Mouse (Mus musculus) heart, adult 2 months (tissue): ENCODE results near the gene Foxe1. TPM values are rescaled to one million over a fixed set of nuclear protein-coding genes. Genes with fewer than 3 reads are reported as not detected.

Experiments
- DNase-seq, 2 experiments: peaks; one replicate each; pipeline ENCODE4 v3.0.0; 2021
- H3K27ac ChIP-seq: fragments of 200-600 bp; 2 replicates; pipeline ENCODE4 v1.8.1; 2022
- H3K27me3 ChIP-seq: fragments of 200-500 bp; 2 replicates; pipeline ENCODE4 v1.6.1; 2012; ENCODE audit warnings: mild to moderate bottlenecking, low read length, inconsistent platforms, mixed read lengths; ENCODE audit not compliant: control insufficient read depth, insufficient read depth
- H3K36me3 ChIP-seq: fragments of 200-500 bp; 2 replicates; pipeline ENCODE4 v1.6.1; 2012; ENCODE audit warnings: low read length, inconsistent platforms; ENCODE audit not compliant: control insufficient read depth, insufficient read depth
- H3K4me1 ChIP-seq: fragments of 200-500 bp; 2 replicates; pipeline ENCODE4 v1.6.1; 2011; ENCODE audit warnings: low read length; ENCODE audit not compliant: control insufficient read depth, insufficient read depth
- H3K4me3 ChIP-seq: fragments of 200-600 bp; 2 replicates; pipeline ENCODE4 v1.8.1; 2022
- H3K79me2 ChIP-seq: fragments of 200-500 bp; replicated peaks from 2 replicates; pipeline ENCODE4 v1.6.1; 2012; ENCODE audit warnings: mild to moderate bottlenecking, inconsistent platforms, low read length, moderate library complexity, mixed read lengths; ENCODE audit not compliant: control insufficient read depth, insufficient read depth
- H3K9ac ChIP-seq: fragments of 200-500 bp; 2 replicates; pipeline ENCODE4 v1.6.1; 2012; ENCODE audit warnings: low read depth, mild to moderate bottlenecking, control low read depth, inconsistent platforms, low read length, mixed read lengths
- CTCF ChIP-seq: fragments of 200-600 bp; IDR thresholded peaks from 2 replicates; pipeline ENCODE4 v1.8.1; 2022; ENCODE audit warnings: antibody characterized with exemption, mild to moderate bottlenecking, moderate library complexity
- EP300 ChIP-seq: fragments of 200-500 bp; IDR thresholded peaks from 2 replicates; pipeline ENCODE4 v1.6.1; 2011; ENCODE audit warnings: low read depth, low read length, control low read depth; ENCODE audit not compliant: insufficient read depth
- POLR2A ChIP-seq: fragments of 200-500 bp; IDR thresholded peaks from 2 replicates; pipeline ENCODE4 v1.6.1; 2011; ENCODE audit warnings: mild to moderate bottlenecking, low read depth, low read length, control low read depth; ENCODE audit not compliant: insufficient read depth
- WGBS: fragments of 180-500 bp; shearing (Covaris S2); methylation state at CpG from one replicate; pipeline ENCODE4 v1.1.7; 2018; 5-methylcytosine and 5-hydroxymethylcytosine counted together
- intact Hi-C: fragments of 180-260 bp; cut with DNase I; formaldehyde crosslinking; loops from one replicate; pipeline ENCODE4 v1.15.1; 2025
- polyA plus RNA-seq: library from polyadenylated mRNA; depleted of rRNA; stranded (reverse); fragments of >200 nt; gene quantifications from 2 replicates; pipeline ENCODE4 v1.2.3, GENCODE M21; 2012
- total RNA-seq, 2 experiments: library from RNA; stranded (reverse); gene quantifications; 2 replicates each; pipeline ENCODE4 v1.2.3; 2021

The Foxe1 gene
- total and polyA plus RNA-seq, 3 experiments: not detected

DNA sequence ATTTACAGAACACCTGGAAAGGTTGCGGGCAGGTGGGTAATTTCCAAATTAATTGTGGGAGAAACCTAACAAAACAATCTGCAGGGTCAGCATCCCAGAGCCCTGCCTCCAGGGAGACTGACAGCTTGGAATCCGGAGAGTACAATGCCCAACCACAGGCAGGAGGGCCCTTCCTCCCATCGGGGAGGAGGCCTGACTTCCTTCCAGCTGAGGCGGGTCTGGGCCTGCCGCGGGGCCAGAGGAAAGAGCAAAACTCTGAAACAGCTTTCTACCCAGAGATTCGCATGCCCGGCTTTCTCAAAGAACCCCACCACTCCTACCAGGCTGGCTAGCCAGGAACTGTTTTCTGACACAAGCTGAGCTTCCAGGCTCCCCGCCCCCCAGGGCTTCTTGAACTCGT, 9.6 kb downstream of the Foxe1 start:
- no peak for DNase-seq
- 22% methylated on average over 10 of the region's 10 CpGs for WGBS
- TF ChIP-seq EP300 (no peak), POLR2A (no peak), CTCF (no peak)
- H3K9ac ChIP-seq: no peak overlapping the region
- H3K4me1 ChIP-seq: no peaks in the 10 kb centered on the region
- H3K27me3 ChIP-seq: peaks cover 8% of the 10 kb centered on the region
- H3K79me2 ChIP-seq: no peaks in the 10 kb centered on the region
- no peak overlapping the region for H3K4me3 ChIP-seq
- no peaks in the 10 kb centered on the region for H3K36me3 ChIP-seq
- no peak overlapping the region for H3K27ac ChIP-seq
- intact Hi-C loops: no loop called here

DNA sequence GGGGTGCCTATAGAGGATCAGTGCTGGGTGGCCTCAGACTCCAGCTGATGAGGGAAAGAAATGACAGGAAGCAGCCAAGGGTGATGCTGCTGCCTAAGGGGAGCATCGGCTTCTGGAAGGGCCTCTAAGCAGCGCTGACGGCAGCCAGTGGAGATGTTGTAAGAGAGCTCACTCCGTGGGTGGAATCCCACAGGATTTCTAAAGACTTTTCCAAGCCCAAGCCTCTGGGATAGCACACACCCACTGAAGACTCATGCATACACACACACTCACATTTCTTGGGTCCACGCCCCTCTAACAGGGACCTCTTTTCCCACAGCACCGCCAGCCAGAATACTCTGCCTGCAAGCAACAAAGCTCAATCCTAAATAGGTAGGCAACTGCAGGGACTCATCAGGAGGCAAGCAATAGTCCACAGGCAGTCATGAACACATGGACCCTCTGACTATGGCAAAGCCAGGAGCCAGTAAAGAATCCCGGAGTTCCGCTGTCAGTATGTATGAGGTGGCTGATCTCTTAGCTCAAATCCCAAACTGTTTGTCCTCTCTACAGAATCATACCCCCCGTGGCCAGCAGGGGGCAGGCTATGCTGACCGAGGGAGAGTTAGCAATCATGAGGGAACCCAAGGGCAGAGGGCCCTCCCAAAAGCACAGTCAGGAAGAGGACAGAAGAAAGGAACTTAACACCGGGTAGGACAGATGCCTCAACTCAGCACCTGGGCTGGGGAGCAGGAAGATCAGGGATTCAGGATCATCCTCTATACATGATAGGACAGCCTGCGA, 13.1 kb downstream of the Foxe1 start:
- TF ChIP-seq EP300 (no peak), CTCF (peak; percentile 76)
- 46% methylated on average over 12 of the region's 12 CpGs for WGBS
- H3K4me1 ChIP-seq: no peaks in the 10 kb centered on the region
- no peak overlapping the region for H3K27ac ChIP-seq
- peak; percentile 38 to 61 for DNase-seq
- H3K79me2 ChIP-seq: no peaks in the 10 kb centered on the region
- no peak overlapping the region for H3K9ac ChIP-seq
- intact Hi-C loops: no loop called here
- H3K36me3 ChIP-seq: no peaks in the 10 kb centered on the region
- 0 out of 2 replicates have a peak, but pooled peaks cover 3% of the 10 kb centered on the region for H3K27me3 ChIP-seq
- H3K4me3 ChIP-seq: no peak overlapping the region

DNA sequence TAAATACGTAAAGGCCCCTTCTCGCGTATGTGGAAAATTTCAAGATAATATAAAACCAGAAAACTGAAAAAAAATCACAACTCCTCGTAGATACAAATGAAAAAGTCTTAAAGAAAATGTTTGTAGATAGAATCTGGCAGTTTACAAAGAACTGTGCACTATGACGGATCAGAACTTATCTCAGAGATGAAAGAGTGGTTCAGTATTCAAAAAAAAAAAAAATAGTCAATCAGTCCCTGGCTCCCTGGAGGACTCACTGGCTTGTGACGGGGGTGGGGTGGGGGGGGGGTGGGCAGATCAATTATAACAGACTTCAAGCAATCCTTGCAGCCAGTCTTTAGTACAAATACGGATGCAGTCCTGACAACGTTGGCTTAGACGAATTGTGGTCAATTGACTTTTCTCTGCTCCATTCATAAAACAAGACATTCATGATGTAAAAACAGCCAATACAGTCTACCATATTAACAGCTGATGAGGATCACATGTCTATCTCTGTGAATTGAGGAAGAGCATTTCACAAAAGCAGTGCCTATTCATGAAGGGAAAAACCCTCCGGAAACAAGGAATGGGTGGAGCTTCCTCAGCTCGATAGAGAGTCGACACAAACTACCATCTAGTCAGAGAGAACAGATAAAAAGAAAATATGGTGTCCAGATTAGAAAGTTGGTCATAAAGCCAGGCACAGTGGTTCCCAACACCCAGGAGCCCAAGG, 16.3 kb downstream of the Foxe1 start:
- TF ChIP-seq POLR2A: no peak
- TF ChIP-seq CTCF: no peak
- TF ChIP-seq EP300: no peak
- WGBS: 67% methylated on average over 12 of the region's 12 CpGs

DNA sequence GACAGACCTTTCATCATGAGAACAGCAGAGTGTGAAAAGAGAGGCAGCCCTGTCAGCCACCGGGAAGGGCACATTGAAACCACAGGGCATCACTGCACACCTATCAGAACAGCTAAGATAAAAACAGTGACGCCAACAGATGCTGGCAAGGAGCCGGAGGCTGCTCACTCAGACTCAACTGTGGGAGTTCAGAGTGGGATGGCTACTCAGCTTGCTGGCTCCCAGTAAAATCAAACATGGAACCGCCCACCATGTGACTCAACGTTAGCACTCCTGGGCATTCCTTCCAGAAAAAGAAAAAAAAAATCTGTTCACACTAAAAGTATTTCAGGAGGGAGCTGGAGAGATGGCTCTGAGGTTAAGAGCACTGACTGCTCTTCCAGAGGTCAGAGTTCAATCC, 17.8 kb downstream of the Foxe1 start:
- intact Hi-C loops: no loop called here
- peak in 1 of 2 experiments; percentile 17 for DNase-seq
- no peaks in the 10 kb centered on the region for H3K79me2 ChIP-seq
- H3K27ac ChIP-seq: no peak overlapping the region
- WGBS: 46% methylated on average over 5 of the region's 5 CpGs
- H3K4me1 ChIP-seq: no peaks in the 10 kb centered on the region
- H3K9ac ChIP-seq: no peak overlapping the region
- TF ChIP-seq CTCF: no peak
- TF ChIP-seq POLR2A: no peak
- TF ChIP-seq EP300: no peak
- no peak overlapping the region for H3K4me3 ChIP-seq
- H3K36me3 ChIP-seq: no peaks in the 10 kb centered on the region
- H3K27me3 ChIP-seq: no peaks in the 10 kb centered on the region

More for the DNA sequence above, 16.3 kb downstream of the Foxe1 start:
- Histone ChIP-seq H3K36me3 (no peaks in the 10 kb centered on the region), H3K4me1 (no peaks in the 10 kb centered on the region), H3K27ac (no peak overlapping the region), H3K4me3 (no peak overlapping the region), H3K79me2 (no peaks in the 10 kb centered on the region), H3K9ac (no peak overlapping the region), H3K27me3 (0 out of 2 replicates have a peak, but pooled peaks cover 1% of the 10 kb centered on the region)
- intact Hi-C loops: no loop called here
- no peak for DNase-seq

DNA sequence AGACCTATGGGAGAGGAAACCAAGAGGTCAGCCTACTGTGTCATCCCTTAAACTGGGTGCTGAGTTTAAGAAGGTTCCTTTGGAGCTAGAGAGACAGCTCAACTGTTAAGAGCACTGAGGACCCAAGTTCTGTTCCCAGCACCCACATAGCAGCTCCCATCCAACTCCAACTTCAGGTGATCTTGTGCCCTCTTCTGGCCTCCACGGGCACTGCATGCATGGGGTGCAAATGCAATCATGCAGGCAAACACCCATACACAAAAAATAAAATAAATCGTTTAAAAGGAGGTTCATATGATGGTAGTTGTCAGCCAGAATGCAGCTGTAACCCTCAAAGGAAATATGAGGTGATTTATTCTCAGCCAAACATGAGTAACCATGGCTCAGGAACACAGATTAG, 21.0 kb downstream of the Foxe1 start:
- TF ChIP-seq POLR2A (no peak), CTCF (peak; percentile 20; the same call in 1 of the 2 replicates), EP300 (no peak)
- no peak overlapping the region for H3K27ac ChIP-seq
- no peak overlapping the region for H3K4me3 ChIP-seq
- no peak for DNase-seq
- intact Hi-C loops: no loop called here
- WGBS: 74% methylated on average over 2 of the region's 2 CpGs
- no peaks in the 10 kb centered on the region for H3K36me3 ChIP-seq
- H3K9ac ChIP-seq: no peak overlapping the region
- H3K4me1 ChIP-seq: no peaks in the 10 kb centered on the region
- no peaks in the 10 kb centered on the region for H3K79me2 ChIP-seq
- no peaks in the 10 kb centered on the region for H3K27me3 ChIP-seq

DNA sequence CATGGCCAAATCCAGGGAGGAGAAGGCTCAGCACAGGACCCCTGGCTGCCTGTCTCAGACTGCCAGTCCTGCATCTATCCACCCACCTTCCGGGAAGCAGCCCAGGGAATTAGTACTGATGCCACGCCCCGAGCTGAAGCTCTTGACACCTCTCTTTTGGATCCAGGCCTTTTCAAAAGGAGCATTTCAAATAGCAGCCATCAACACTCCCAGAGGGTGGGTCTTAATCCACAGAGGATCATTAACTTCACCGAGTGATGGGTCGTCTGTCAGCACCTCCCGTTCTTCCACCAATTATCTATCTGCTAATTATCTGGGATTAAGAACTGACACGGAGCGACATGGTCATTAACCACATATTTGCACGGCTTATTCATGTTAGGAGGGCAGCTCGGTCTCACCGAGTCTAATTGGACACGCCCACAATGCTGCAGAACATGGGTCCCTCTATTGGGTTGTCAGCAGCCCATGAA, 24.1 kb downstream of the Foxe1 start:
- no peak for DNase-seq
- 11% methylated on average over 12 of the region's 12 CpGs for WGBS
- peaks cover 2% of the 10 kb centered on the region; the same call in 1 of the 2 replicates for H3K27me3 ChIP-seq

More for the DNA sequence above, 24.1 kb downstream of the Foxe1 start:
- no peaks in the 10 kb centered on the region for H3K36me3 ChIP-seq
- H3K4me3 ChIP-seq: no peak overlapping the region
- no peak overlapping the region for H3K27ac ChIP-seq
- no peak for TF ChIP-seq CTCF
- TF ChIP-seq EP300: no peak
- TF ChIP-seq POLR2A: no peak
- H3K4me1 ChIP-seq: no peaks in the 10 kb centered on the region; the same call in 1 of the 2 replicates
- no peak overlapping the region for H3K9ac ChIP-seq
- H3K79me2 ChIP-seq: no peaks in the 10 kb centered on the region
- intact Hi-C loops: no loop called here
